Mouse (Mus musculus) G1E (cell line): Measurements from ENCODE around the gene Rasgef1a. TPM values are rescaled to one million over a fixed set of nuclear protein-coding genes. Genes with fewer than 3 reads are reported as not detected.

ENCODE experiments used
- ATAC-seq: 2 replicates; pipeline ENCODE4 v1.8.0; 2016; ENCODE audit warnings: mild to moderate bottlenecking; ENCODE audit not compliant: insufficient number of reproducible peaks, poor library complexity, low FRiP score, severe bottlenecking; ENCODE audit errors: extremely low read depth
- DNase-seq: peaks from one replicate; pipeline ENCODE4 v3.0.0; 2012; ENCODE audit warnings: low spot score
- H3K27me3 ChIP-seq: 2 replicates; pipeline ENCODE4 v1.6.1; 2012; ENCODE audit warnings: mild to moderate bottlenecking, low read length, inconsistent platforms; ENCODE audit not compliant: insufficient read depth
- H3K36me3 ChIP-seq: replicated peaks from 2 replicates; pipeline ENCODE3; 2012; ENCODE audit warnings: mild to moderate bottlenecking, inconsistent platforms
- H3K4me1 ChIP-seq: 2 replicates; pipeline ENCODE4 v1.6.1; 2012; ENCODE audit warnings: low read depth, low read length, inconsistent platforms, mixed read lengths; ENCODE audit not compliant: insufficient read depth
- H3K4me3 ChIP-seq: 2 replicates; pipeline ENCODE4 v1.5.1; 2012; ENCODE audit warnings: low read depth, mild to moderate bottlenecking, inconsistent platforms, low read length, moderate library complexity, mixed read lengths
- H3K9me3 ChIP-seq: replicated peaks from 2 replicates; pipeline ENCODE4 v1.6.1; 2012; ENCODE audit warnings: inconsistent platforms
- CTCF ChIP-seq: IDR thresholded peaks from 2 replicates; pipeline ENCODE4 v1.5.1; 2012; ENCODE audit warnings: low read depth, low read length, inconsistent platforms, mixed read lengths
- GATA1 ChIP-seq: IDR thresholded peaks from 2 replicates; pipeline ENCODE4 v1.6.1; 2012; ENCODE audit warnings: borderline replicate concordance, low read length, inconsistent platforms, mixed read lengths
- GATA2 ChIP-seq: IDR thresholded peaks from 2 replicates; pipeline ENCODE4 v1.6.1; 2012; ENCODE audit warnings: low read depth, low read length, inconsistent platforms, borderline replicate concordance
- POLR2AphosphoS5 ChIP-seq: IDR thresholded peaks from 2 replicates; pipeline ENCODE4 v1.6.1; 2012; ENCODE audit warnings: low read depth, low read length, inconsistent platforms; ENCODE audit not compliant: insufficient replicate concordance
- TAL1 ChIP-seq: conservative IDR thresholded peaks from 2 replicates; pipeline ENCODE4 v1.6.1; 2012; ENCODE audit warnings: low read depth, low read length, inconsistent platforms, mixed read lengths
- polyA plus RNA-seq: library from polyadenylated mRNA; stranded (reverse); fragments of >175 nt; gene quantifications from 2 replicates; pipeline ENCODE4 v1.2.3, GENCODE M21; 2012
- total RNA-seq, 2 experiments: library from RNA; stranded (forward) in 1 of 2; stranded (reverse) in 1 of 2; fragments of 200-1000 nt in 1 of 2; fragments of >200 nt in 1 of 2; fragmentation: Nextera tagmentation in 1 of 2; gene quantifications; 2 replicates each; pipeline ENCODE4 v1.2.3; 2014 to 2017

Rasgef1a gene
- total and polyA plus RNA-seq, 3 experiments, result 0.05 TPM; not detected in 2

DNA sequence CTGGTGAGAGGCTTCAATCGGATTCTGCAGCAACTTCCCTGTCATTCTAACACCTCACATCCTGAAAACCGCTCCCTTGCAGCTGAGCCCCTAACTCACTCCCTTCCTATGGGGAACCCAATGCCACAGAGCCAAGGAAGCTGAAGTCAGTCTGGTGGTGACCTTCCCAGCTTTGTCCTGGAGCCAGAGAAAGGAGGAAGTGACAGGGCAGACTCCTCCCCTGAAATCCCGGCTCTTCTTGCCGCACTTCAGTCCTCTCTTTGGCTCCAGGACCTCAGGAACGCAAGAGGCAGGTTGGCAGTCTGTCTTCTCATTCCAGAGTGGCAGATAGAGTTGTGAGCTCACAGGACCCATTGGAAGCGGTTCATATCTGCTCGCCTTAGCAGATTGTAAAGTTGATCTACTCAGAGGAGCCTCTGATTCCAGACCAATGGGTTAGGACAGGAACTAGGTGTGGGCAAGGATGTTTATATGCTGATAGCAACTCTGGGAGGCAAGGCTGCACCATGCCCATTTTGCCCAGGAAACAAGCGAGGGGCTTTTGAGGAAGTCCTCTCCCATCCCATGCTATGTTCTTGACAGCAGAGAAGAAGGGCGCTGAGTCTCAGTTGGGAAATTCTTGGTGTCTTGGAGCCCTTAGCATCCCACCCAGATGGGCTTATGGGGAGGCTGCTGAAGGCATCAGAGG lies 25.0 kb downstream of the Rasgef1a start:
- ATAC-seq, result no peak
- no peak for DNase-seq
- TF ChIP-seq GATA1 (no peak), POLR2AphosphoS5 (no peak), CTCF (no peak), GATA2 (no peak), TAL1 (no peak)
- H3K4me1 ChIP-seq, result no peaks in the 10 kb centered on the region
- no peaks in the 10 kb centered on the region for H3K36me3 ChIP-seq
- H3K9me3 ChIP-seq, result no peaks in the 10 kb centered on the region
- peaks cover 3% of the 10 kb centered on the region; the same call in 1 of the 2 replicates for H3K27me3 ChIP-seq
- no peak overlapping the region for H3K4me3 ChIP-seq

- Histone ChIP-seq H3K27me3 (peaks cover 3% of the 10 kb centered on the region; the same call in 1 of the 2 replicates), H3K4me1 (no peaks in the 10 kb centered on the region), H3K36me3 (no peaks in the 10 kb centered on the region), H3K9me3 (no peaks in the 10 kb centered on the region), H3K4me3 (no peak overlapping the region)
- ATAC-seq (no peak), DNase-seq (no peak)
- TF ChIP-seq GATA1, result no peak
- no peak for TF ChIP-seq TAL1
- no peak for TF ChIP-seq CTCF
- no peak for TF ChIP-seq GATA2
- no peak for TF ChIP-seq POLR2AphosphoS5
Observed at GRCm38 (mm10) chr6:118036866-118037265, 25.6 kb downstream of the Rasgef1a start.

- no peaks in the 10 kb centered on the region for H3K9me3 ChIP-seq
Observed at GRCm38 (mm10) chr6:118045180-118045579, 33.9 kb downstream of the Rasgef1a start.

GRCm38 (mm10) chr6:118045892-118046291 lies 34.7 kb downstream of the Rasgef1a start:
- no peaks in the 10 kb centered on the region for H3K36me3 ChIP-seq
- H3K9me3 ChIP-seq, result no peaks in the 10 kb centered on the region
- H3K4me3 ChIP-seq, result no peak overlapping the region
- H3K4me1 ChIP-seq, result no peaks in the 10 kb centered on the region
- peaks cover 7% of the 10 kb centered on the region for H3K27me3 ChIP-seq
- ATAC-seq (no peak), DNase-seq (no peak)
- TF ChIP-seq GATA1, result no peak
- TF ChIP-seq TAL1, result no peak
- no peak for TF ChIP-seq GATA2
- no peak for TF ChIP-seq POLR2AphosphoS5
- no peak for TF ChIP-seq CTCF

More at GRCm38 (mm10) chr6:118045180-118045579, 33.9 kb downstream of the Rasgef1a start:
- H3K4me1 ChIP-seq, result no peaks in the 10 kb centered on the region
- no peak for DNase-seq
- no peak for TF ChIP-seq CTCF
- no peak for TF ChIP-seq GATA2
- TF ChIP-seq TAL1, result no peak
- no peak overlapping the region for H3K4me3 ChIP-seq
- ATAC-seq, result no peak
- peaks cover 7% of the 10 kb centered on the region for H3K27me3 ChIP-seq
- H3K36me3 ChIP-seq, result no peaks in the 10 kb centered on the region

- TF ChIP-seq CTCF (no peak), POLR2AphosphoS5 (no peak), GATA2 (no peak), GATA1 (no peak), TAL1 (no peak)
- Histone ChIP-seq H3K27me3 (peaks cover 7% of the 10 kb centered on the region), H3K36me3 (no peaks in the 10 kb centered on the region), H3K4me3 (no peak overlapping the region), H3K4me1 (no peaks in the 10 kb centered on the region), H3K9me3 (no peaks in the 10 kb centered on the region)
- ATAC-seq (no peak), DNase-seq (no peak)
Observed at GRCm38 (mm10) chr6:118046511-118046910, 35.3 kb downstream of the Rasgef1a start.

- no peak overlapping the region for H3K4me3 ChIP-seq
- no peaks in the 10 kb centered on the region for H3K36me3 ChIP-seq
- H3K4me1 ChIP-seq, result no peaks in the 10 kb centered on the region
- TF ChIP-seq TAL1, result no peak
- no peak for TF ChIP-seq POLR2AphosphoS5
- TF ChIP-seq CTCF, result no peak
- TF ChIP-seq GATA1, result no peak
- peaks cover 7% of the 10 kb centered on the region for H3K27me3 ChIP-seq
- no peak for ATAC-seq
- DNase-seq, result no peak
- no peaks in the 10 kb centered on the region for H3K9me3 ChIP-seq
Observed at GRCm38 (mm10) chr6:118046924-118047323, 35.7 kb downstream of the Rasgef1a start.

GRCm38 (mm10) chr6:118047811-118048505 lies 36.7 kb downstream of the Rasgef1a start:
- ATAC-seq, result no peak
- Histone ChIP-seq H3K27me3 (peaks cover 7% of the 10 kb centered on the region), H3K4me3 (no peak overlapping the region), H3K9me3 (no peaks in the 10 kb centered on the region), H3K4me1 (no peaks in the 10 kb centered on the region), H3K36me3 (no peaks in the 10 kb centered on the region)
- DNase-seq, result no peak
- no peak for TF ChIP-seq TAL1
- TF ChIP-seq GATA2, result no peak
- no peak for TF ChIP-seq POLR2AphosphoS5
- TF ChIP-seq GATA1, result no peak
- TF ChIP-seq CTCF, result no peak
